Mouse (Mus musculus): ENCODE measurements around the gene Gmppb.

The Gmppb gene

DNA sequence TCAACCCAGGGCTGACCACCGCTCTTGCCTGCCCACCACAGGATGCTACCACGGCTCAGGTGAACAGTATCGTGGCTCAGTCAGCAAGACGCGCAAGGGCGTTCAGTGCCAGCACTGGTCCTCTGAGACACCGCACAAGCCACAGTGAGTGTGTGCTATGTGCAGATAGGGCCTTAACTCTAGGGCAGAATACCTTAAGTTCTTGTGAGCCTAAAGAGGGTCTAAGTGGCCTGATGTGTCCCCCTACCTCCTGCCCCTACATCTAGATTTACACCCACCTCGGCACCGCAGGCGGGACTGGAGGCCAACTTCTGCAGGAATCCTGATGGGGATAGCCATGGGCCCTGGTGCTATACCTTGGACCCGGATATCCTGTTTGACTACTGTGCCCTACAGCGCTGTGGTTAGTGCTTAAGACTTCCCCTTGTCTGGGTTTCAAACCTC lies 34.0 kb downstream of the Gmppb start, which contains the start of gene Rnf123:
TSS of gene Rnf123 (minus strand) at position 359 of the 444 bp plus-strand sequence.
- no peak for DNase-seq

DNA sequence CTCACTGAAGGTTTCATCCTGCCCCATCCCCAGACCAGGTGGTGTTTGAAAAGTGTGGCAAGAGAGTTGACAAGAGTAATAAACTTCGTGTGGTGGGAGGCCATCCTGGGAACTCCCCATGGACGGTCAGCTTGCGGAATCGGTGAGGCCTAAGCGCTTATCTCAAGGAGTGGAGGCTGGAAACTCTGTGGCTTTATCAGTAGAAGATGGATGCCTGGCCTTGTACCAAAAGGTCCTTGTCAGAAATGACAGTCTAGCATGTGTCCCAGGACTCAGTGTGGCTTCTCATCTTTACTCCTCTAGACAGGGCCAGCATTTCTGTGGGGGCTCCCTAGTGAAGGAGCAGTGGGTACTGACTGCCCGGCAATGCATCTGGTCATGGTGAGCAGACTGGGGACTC lies 34.5 kb downstream of the Gmppb start:
- no peak for DNase-seq

DNA sequence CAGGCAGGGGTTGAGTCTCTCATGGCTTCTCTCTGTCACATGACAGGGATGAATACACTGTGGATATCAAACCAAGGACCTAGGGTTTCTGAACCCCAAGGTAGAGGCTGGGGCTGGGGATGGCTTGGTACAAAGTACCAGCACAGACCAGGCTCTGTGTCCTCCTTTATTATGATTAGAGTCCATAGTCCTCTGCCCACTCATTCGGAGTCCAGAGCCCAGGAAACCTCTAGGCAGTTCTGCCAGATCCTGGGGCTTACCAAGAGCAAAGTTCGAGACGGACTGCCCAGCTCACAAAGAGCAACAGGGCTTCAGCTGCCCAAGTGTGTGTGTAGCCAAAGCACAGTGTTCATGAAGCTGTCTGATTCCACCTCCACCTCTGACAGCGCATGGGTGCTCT lies 36.2 kb downstream of the Gmppb start:
- no peak for DNase-seq

DNA sequence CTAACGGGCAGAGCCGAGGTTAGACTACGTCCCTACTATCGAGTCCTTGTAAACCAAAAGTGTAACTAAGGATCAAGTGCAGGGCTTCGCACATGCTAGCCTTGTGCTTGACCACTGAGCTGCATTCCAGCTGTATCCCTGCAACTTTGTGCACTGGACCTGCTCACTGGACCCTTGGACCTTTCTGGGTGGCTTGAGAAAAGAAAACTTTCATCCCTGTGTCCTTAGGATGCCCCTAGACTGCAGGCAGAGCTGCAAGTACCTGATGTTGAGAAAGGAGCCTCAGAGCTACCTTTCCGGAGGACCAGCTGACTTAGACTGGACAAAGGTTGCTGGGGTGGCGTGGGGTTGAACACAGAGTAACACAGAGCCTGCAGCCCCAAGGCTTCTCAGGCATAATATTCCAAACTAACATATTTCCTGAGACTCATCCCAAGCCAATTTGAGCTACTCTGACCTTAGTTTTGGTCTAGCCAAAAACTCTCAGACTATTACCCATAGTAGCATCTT lies 41.6 kb downstream of the Gmppb start:
- no peak for DNase-seq

DNA sequence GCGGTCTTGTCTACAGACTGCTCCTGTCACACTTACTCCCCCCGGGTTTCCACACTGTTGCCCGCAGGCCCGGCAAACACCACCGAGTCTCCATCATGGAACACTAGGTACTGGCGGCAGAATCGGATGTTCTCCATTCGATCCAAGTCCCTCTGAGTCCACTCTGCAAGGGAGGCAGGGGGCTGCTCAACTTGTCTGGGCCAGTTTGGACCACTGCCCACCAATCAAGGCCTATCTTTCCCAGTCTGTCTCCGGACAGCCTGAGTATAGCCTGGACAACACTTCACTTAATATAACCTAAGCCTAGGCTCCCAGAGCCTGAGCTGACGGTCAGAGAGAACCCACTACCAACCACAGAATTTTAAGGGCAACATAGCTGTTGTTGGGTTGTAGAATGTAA lies 44.5 kb downstream of the Gmppb start:
- no peak for DNase-seq

DNA sequence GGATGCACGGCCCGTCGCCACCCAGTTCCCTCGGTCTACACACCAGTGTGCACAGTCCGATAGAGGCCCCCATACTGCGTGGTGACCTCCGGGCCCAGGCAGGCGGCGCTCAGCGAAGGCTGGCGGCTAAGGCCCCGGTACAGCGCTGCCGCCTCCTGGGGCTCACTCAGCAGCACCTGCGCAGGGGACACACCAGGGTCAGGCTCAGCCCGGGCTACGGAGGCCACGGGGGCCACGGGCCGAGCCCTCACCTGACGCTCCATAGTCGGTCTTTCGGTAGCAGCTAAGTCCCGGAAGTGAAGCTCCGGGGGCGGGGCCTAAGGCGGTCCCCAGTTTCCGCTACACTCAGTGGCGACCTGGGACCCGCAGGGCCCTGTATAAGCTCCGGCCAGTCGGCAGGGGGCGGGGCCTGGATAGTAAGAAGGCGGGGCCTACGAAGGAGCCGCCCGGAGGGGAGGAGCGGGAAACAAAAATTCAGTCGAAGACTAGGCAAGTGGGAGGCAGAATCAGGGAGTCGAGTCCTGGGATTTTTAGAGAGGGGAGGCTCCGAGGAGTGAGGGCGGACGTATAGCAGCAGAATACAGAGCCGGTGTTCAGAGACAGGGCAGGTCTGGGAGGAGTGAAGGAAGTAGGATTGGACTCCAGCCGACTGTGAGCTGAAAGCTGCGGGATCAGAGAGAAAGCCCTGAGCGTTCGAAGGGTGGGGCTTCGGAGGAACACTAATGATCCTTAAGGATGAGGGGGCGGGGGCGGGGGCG lies 45.3 kb downstream of the Gmppb start, which contains the start of gene Apeh:
TSS of gene Apeh (minus strand) at position 423 of the 758 bp plus-strand sequence.
- peak; percentile 97 for DNase-seq

DNA sequence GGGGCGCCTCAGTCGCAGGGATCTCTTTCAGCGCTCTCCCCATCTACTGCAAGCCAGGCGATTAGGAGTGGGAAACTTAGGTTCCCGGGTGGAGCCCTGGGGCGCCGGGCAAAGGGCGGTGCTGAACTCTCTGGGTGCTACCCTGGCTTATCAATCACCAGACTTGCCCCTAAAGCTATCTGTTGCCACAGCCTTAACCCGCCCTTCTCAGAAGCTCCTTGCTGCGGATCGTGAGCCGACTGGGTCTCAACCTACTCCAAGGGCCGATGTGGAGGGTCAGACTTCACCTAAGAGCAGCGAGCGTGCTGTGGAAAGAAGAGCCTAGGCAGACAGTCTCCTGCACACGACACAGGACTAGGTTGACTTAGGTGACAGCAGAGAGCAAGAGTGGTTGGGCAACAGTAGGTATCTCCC lies 46.0 kb downstream of the Gmppb start:
- DNase-seq: no peak

DNA sequence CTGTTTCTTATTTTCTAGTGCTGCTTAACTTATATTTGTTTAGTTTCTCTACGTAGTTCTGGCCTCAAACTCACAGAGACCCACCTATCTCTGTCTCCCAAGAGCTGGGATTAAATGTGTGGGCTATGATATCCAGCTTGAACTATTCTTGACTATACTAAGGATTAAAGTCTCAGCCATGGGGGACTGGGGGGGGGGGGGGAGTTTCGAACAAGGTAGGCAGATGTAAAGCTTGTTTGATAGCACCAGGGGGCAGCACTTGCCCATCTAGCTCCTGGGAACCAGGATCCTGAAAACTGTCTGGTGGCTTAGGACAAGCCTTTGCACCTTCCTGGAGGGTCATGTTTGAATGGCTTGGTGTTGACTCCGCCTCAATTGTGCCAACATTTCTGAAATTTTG lies 46.5 kb downstream of the Gmppb start:
- DNase-seq: peak; percentile 76

DNA sequence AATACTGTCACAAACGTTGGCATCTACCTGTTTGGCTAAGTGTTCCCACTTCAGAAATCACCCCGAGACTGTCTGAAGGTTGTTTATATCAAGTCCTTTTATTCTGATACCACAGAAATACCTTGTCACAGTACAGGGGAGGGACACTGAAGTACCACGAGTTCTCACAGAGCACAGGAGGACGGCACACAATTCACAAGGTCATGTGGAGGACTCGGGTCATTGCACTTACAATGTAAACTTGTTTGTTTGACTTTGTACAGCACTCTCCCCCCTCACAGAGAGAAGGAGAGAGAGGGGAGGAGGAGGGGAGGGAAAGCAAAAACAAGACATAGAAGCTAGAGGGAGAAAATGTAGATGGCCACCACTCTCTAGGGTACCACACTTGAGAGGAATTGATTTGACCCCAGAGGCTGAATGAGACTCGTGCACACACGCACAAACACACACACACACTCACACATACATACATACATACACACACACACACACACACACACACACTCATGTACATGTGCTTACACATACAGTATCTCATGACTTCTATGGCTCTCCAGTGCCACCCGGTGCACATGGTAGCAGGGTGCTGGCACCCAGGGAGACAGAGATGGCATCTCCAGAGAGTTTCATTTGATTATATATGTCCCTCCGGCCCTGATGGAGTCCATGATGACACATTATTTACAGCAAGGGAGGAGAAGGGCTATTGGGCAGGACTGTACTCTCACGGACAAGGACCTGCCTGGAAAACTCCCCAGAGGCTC lies 47.1 kb downstream of the Gmppb start:
- DNase-seq: no peak

DNA sequence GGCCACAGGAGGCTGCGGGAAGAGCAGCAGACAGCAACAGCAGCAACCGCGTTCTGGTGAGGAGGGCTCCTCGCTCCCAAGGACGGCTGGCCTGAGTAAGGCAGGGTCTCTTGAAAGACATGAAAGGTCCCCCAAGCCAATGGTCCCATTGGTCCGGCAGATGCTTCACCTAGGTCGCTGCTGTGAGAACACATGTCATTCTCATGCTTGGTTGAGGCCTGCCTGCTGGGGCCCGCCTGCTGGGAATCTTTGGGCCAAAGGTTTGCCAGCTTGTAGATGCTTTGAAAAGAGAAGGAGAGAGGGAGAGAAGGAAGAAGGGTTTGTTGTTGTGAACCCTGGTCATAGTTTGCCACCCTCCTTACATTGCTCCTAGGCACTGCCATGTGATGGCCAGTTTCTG lies 50.6 kb downstream of the Gmppb start:
- no peak for DNase-seq

Measured in lung, postnatal 14 days (tissue).